Mouse (Mus musculus) retina, adult 2 months (tissue): ENCODE measurements around the gene Slc39a11.

ENCODE experiments used
- DNase-seq: peaks from one replicate; pipeline ENCODE4 v3.0.0-alpha.2; 2012; ENCODE audit warnings: low read depth, low spot score

The Slc39a11 gene

GRCm38 (mm10) chr11:113649353-113650210 lies at the start of gene Slc39a11:
Slc39a11 (minus strand) TSS chr11:113650079.
- peak; percentile 54 for DNase-seq

DNA sequence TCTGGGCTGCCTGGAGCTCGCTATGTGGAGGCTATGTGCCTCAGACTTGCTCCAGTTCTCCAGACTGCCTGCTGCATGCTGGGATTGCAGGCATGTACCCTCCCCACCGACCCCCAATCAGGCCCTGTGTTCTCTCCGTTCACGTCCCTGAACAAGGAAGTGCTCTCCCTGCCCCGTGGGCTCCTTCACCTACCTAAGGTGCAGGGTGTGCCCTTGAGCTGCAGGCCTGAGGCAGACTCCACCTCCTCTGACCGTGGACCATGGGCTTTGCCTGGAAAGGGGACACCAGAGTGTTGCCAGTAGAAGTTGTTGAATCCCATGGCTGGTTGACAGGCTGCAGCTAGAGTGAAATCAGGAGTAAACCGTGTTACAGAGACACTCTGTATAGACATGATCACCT lies 49.8 kb upstream of the Slc39a11 start:
- no peak for DNase-seq

DNA sequence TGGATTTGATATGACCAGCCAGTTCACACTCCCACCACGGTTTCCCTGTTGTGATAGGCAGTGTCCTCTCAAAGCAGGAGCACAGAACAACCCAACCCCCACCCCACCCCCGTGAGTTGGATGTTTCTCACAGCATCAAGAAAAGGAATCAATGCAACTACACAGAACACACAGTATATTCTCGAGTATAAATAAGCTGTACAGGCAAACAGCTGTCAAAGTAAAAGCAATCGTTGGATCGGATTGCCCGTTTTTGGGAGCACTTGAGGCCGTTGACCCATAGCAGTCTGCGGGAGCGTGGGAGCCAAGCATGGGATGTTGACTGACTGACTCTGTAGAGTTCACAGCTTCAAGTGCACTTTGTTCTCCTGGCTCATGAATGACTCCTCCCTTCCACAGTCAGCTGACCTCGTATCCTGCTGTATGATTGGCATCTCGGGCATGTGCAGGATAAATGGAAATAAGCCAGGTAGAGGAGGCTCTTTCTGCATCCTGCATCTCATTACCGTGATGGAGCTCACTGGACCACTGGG lies 48.2 kb upstream of the Slc39a11 start:
- DNase-seq, result no peak

GRCm38 (mm10) chr11:113697571-113697970 lies 47.7 kb upstream of the Slc39a11 start:
- peak; percentile 86 for DNase-seq

DNA sequence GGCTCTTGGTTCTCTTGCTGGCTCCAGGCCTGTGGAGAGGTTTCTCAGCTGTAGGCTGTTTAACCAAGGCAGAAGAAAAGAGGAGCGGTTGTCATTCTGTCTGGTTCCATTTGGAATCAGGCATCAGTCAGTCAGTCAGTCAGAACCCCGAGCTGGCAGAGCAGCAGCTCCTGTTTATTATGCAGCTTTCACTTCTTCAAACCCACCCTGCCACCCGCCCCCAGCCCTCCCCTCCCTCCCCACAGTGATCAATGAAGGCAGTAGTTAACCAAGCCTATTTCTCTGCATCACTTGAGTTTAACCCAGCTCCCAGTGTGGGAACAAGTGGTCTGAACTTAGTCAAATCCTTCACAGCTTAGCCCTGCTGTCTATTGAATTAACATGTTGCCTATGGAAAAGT lies 42.0 kb upstream of the Slc39a11 start:
- DNase-seq, result no peak

- no peak for DNase-seq
These were observed 41.4 kb upstream of the Slc39a11 start for GRCm38 (mm10) chr11:113691318-113691717.

DNA sequence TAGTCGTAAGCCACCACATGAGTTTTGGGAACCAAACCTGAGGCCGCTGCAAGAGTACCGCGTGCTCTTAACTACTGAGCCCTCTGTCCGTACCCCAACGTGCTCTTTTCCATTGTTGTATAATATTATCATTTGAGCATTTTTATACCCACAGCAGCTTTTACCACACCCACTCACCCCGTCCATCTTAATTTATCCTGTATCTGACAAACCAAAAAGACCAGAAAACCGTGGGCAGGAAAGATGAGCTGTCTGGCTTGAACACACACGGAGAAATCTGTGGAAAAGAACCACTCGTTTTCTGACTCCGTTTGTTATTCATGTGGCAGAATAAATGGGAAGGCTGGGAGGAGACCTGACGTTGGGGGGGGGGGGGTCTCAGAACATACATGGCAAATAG lies 40.6 kb upstream of the Slc39a11 start:
- no peak for DNase-seq

DNA sequence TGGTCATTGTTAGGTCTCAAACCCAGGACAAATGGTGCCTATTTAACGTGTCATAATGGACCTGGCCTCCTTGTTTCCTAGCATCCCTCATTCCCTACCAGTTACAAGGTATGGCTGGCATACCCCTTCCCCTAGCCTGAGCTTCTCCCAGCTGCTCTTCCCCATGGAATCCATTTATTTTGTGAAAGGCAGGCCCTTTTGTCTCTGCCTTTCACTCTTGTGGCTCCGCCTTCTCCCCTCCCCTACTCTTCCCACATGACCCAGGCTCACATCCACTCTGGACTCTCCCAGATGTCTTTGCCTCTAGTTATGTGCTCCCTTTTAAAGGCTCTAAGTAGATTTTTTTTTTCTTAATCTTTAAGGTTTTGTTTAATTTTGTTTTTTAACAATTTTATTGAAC lies 37.2 kb upstream of the Slc39a11 start:
- no peak for DNase-seq

DNA sequence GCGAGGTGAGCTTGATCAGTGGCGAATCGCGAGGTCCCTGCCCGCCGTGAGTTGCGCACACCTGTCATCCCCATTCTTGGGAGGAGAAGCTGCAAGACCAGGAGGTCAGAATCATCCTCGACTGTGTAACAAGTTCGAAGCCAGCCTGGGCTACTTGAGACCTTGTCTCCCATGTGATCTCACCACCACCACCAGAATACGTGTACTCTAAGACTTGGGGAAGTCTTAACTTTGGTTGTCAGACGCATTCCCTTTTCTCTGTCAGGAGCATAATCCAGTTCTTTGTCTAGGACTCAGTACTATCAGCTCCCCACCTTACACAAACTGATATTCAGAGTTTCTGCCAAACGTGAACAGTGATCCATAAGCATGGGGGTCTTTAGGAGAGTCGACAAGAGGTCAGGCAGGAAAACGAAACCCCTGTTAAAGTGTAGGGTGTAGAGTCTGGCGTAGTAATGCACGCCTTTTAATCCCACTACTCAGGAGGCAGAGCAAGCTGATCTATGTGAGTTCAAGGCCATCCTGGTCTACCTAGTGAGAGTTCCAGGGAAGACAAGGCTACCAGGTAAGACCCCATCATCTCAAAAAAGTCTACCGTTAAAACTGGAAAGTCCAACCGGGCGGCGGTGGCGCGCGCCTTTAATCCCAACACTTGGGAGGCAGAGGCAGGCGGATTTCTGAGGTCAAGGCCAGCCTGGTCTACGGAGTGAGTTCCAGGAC lies 35.0 kb upstream of the Slc39a11 start:
- DNase-seq, result no peak

DNA sequence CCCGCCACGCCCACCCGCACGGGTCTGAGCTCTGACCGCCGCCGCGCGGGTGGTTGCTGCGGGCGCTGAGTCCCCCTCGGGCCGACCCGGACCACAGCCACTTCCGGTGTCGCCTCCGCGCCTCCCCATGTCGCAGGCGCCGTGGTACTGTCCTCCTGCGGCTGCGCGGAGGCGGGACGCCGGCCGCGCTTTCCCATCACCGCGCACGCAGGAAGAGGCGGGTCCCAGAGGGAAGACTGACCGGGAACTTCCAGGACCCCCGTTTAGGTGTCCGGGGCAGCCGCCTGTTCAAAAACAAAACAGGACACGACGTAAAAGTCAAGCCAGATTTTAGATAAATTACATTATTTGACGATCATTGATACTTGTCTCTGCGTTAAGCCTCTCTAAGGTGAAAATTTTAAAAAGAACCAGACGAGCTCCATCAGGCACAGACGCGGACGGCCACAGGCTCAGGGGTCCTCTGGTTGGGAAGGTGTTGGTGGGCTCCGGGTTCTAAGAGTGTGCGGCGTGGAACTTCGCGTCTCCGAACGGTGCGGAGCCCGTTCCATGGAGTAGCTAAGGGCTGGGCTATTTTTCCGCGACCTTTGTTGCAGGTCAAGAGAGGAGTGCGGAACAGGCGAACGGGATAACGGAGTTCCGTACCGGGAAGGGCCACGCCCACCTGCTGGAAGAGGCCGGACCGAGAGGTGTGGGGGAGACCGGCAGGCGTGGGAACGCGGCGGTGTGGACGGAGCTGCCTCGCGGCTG lies 34.3 kb upstream of the Slc39a11 start, which contains the start of the genes Fam104a and D11Wsu47e:
Gene Fam104a, minus strand, starts transcription at position 199 of the 750 bp plus-strand sequence.
Gene D11Wsu47e, plus strand, starts transcription at position 456 of the 750 bp plus-strand sequence.
- peak; percentile 93 for DNase-seq

DNA sequence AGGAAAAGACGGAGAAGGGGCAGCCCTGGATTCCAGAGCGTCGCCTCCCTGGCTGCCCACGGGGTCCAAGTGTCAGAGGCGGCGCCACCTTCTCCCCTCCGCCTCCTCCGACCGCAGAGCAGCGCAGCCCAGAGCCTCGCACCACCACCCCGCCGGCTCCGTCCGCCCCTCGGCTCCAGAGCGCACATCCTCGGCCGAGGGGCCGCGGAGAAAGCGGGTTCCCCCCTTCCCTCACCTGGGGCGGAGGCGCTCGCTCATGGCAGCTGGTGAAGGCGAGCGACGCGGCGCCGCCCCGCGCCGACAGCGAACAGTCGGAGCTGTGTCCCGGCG lies 33.7 kb upstream of the Slc39a11 start:
- DNase-seq, result no peak

DNA sequence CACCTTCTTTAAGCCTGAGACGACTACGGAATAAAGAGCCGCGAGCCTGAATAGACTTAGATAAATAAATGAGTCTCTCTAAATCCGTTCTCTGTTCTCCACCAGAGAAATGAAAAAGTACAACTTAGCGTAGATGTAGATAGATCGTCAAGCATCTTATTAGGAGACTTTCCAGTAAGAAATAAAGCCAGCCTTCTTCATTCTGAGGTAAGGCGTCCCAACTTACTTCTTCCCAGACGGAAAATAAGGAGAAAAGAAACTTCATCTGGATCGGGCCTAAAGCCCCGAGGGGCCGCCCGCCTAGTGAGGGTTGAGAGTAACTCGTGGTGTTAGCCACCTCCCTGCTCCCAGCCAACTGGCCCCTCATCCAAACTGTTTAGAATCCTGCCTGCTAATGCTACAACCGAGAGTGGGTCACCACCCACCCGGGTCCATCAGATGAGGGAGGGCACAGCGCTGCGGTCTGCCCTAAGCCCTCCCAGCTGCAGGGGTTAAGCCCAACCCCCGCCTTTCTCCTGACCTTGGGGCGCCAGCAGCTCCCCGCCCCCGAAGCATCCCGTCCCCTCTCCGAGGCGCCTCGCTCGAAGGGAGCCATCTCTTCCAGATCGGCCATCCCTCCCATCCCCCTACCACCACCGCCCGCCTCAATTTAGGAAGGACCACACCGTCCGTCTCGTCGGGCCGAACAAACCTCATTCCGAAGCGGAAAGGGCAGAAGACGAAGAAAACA lies 33.2 kb upstream of the Slc39a11 start:
- DNase-seq, result no peak

GRCm38 (mm10) chr11:113681979-113682378 lies 32.1 kb upstream of the Slc39a11 start:
- DNase-seq, result no peak

DNA sequence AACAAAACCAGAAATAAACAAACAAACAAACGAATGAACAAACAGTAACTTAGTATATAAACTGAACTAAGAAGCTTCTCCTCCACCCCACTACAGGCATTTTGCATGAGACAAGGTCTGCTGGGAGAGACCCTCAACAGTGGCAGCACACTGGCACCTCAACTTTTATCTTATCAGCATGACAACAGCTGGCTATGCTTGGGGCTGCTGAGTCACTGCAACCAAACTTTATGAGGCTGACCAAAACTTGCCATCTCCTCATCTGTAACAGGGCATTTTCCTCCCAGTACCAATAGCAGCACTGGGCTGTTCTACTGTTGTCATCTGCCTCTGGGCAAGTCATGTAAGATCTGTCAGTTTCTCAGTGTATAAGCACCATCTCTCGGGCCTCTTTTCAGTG lies 31.1 kb upstream of the Slc39a11 start:
- no peak for DNase-seq

DNA sequence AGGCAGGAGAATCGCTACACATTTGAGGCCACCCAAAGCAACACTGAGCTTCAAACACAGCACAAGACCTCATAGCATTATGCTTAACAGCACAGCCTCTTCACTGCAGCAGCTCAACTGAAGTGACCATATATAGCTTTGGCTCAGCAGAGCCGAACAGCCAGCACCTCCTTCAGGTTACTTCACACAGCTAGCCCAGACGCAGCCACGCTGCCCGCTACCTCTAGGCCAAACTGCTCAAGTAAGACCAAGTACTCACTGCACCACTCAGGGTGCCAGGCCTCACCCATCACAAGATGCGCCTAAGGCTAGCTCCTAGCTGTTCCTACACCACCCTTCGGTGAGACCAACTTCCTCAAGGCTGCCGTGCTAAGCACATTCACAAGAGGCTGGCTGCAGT lies 28.5 kb upstream of the Slc39a11 start:
- no peak for DNase-seq

- DNase-seq, result no peak
These were observed 27.5 kb upstream of the Slc39a11 start for GRCm38 (mm10) chr11:113677378-113677777.

- DNase-seq, result no peak
These were observed 27.0 kb upstream of the Slc39a11 start for GRCm38 (mm10) chr11:113676847-113677246.

GRCm38 (mm10) chr11:113674595-113674994 lies 24.7 kb upstream of the Slc39a11 start:
- DNase-seq, result no peak

DNA sequence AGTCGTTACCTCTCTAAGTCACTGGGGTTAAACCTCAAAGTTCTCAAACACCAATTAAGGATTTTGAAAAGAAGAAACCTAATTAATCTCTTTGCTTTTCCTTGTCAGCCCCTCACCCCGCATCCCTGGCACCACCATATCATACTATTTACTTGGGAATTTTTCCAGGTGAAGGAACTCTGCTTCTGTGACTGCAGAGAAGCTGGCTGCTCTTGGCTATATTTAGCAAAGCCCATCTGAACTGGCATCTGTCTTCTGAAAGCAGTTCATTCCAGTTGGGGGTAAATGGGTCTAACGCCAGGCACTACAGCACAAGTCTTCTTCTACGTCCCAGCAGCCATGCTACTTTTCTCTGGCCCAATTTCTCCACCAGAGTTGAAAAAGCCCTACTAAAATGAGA lies 23.7 kb upstream of the Slc39a11 start:
- no peak for DNase-seq

DNA sequence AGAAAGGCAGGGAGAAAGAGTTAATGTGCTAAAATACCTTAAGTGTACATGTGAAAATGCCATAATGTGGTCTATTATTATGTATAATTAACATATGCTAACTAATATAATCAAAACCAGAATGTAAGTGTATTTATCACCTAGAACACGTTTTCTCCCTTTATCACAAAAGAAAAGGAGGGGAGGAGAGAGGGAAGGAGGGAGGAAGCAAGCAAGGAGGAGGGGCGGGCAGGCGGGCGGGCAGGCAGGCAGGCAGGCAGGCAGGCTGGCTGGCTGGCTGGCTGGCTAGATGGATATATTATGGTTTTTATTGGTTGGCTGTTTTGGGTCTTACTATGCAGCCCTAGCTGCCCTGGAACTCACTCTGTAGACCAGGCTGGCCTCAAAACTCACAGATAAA lies 19.8 kb upstream of the Slc39a11 start:
- DNase-seq, result no peak

GRCm38 (mm10) chr11:113668857-113669256 lies 19.0 kb upstream of the Slc39a11 start:
- DNase-seq, result no peak
